Mouse (Mus musculus) MEL (cell line): Measurements from ENCODE around the gene Tmem8. TPM values are rescaled to one million over a fixed set of nuclear protein-coding genes. Genes with fewer than 3 reads are reported as not detected.
"Not testable (repeated sequence)": the region's sequence is repeated elsewhere in the genome, so short reads cannot be mapped to it uniquely, and the experiment has no call there.

Experiments
- DNase-seq: peaks from one replicate; pipeline ENCODE4 v3.0.0; 2011; ENCODE audit warnings: low read depth, low spot score
- H3K27ac ChIP-seq: 2 replicates; pipeline ENCODE4 v1.5.1; 2012; ENCODE audit warnings: low read depth, mild to moderate bottlenecking, control low read depth, low read length, moderate library complexity; ENCODE audit not compliant: control insufficient read depth
- H3K27me3 ChIP-seq, 2 experiments: fragments of 150-350 bp in 1 of 2; sonication (generic) in 1 of 2; 2 replicates each; pipeline ENCODE4 v1.6.1; 2012; ENCODE audit warnings: low read length in 2 of 2, mild to moderate bottlenecking in 2 of 2, improper control_type of control experiment in 1 of 2, moderate library complexity in 1 of 2; ENCODE audit not compliant: insufficient read depth in 2 of 2, control insufficient read depth in 1 of 2
- H3K36me3 ChIP-seq, 2 experiments: 2 replicates each; pipeline ENCODE4 v1.6.1; 2012 to 2014; ENCODE audit warnings: low read length in 2 of 2, improper control_type of control experiment in 1 of 2, inconsistent platforms in 1 of 2, mild to moderate bottlenecking in 1 of 2; ENCODE audit not compliant: insufficient read depth in 2 of 2, control insufficient read depth in 1 of 2
- H3K4me1 ChIP-seq, 2 experiments: fragments of 150-350 bp in 1 of 2; sonication (generic) in 1 of 2; 2 replicates each; pipeline ENCODE4 v1.6.1; 2012; ENCODE audit warnings: low read length in 2 of 2, improper control_type of control experiment in 1 of 2, mild to moderate bottlenecking in 1 of 2; ENCODE audit not compliant: insufficient read depth in 2 of 2, control insufficient read depth in 1 of 2
- H3K4me3 ChIP-seq, 2 experiments: fragments of 150-350 bp in 1 of 2; sonication (generic) in 1 of 2; 2 replicates each; pipeline ENCODE4 v1.5.1; 2012; ENCODE audit warnings: low read depth in 2 of 2, low read length in 2 of 2, mild to moderate bottlenecking in 2 of 2, moderate library complexity in 2 of 2, control low read depth in 1 of 2, improper control_type of control experiment in 1 of 2; ENCODE audit not compliant: control insufficient read depth in 1 of 2, insufficient read depth in 1 of 2
- H3K79me2 ChIP-seq: 2 replicates; pipeline ENCODE4 v1.6.1; 2012; ENCODE audit warnings: mild to moderate bottlenecking, low read length, moderate library complexity; ENCODE audit not compliant: control insufficient read depth, poor library complexity, insufficient read depth
- H3K9ac ChIP-seq: 2 replicates; pipeline ENCODE4 v1.6.1; 2012; ENCODE audit warnings: low read depth, mild to moderate bottlenecking, control low read depth, low read length, moderate library complexity; ENCODE audit not compliant: control insufficient read depth, poor library complexity, severe bottlenecking
- H3K9me3 ChIP-seq: fragments of 150-350 bp; sonication (generic); replicated peaks from 2 replicates; pipeline ENCODE4 v1.6.1; 2012; ENCODE audit warnings: mild to moderate bottlenecking, low read length, improper control_type of control experiment, moderate library complexity; ENCODE audit not compliant: insufficient read depth
- CTCF ChIP-seq, 3 experiments: IDR thresholded peaks in 2 of 3; conservative IDR thresholded peaks in 1 of 3; 2 replicates each; pipeline ENCODE4 v1.5.1; 2011 to 2012; ENCODE audit warnings: low read length in 3 of 3, low read depth in 2 of 3, mild to moderate bottlenecking in 2 of 3, improper control_type of control experiment in 1 of 3, inconsistent platforms in 1 of 3, mixed read lengths in 1 of 3, moderate library complexity in 1 of 3; ENCODE audit not compliant: control insufficient read depth in 1 of 3, insufficient read depth in 1 of 3, poor library complexity in 1 of 3, severe bottlenecking in 1 of 3
- EP300 ChIP-seq, 2 experiments: IDR thresholded peaks; 2 replicates each; pipeline ENCODE4 v1.6.1; 2011; ENCODE audit warnings: improper control_type of control experiment in 2 of 2, low read length in 2 of 2, low read depth in 1 of 2, mild to moderate bottlenecking in 1 of 2
- GATA1 ChIP-seq: IDR thresholded peaks from 2 replicates; pipeline ENCODE4 v1.6.1; 2011; ENCODE audit warnings: low read depth, low read length, improper control_type of control experiment
- MAFK ChIP-seq: IDR thresholded peaks from 2 replicates; pipeline ENCODE4 v1.6.1; 2011; ENCODE audit warnings: low read depth, mild to moderate bottlenecking, low read length, improper control_type of control experiment, borderline replicate concordance
- MXI1 ChIP-seq: IDR thresholded peaks from 2 replicates; pipeline ENCODE4 v1.6.1; 2011; ENCODE audit warnings: mild to moderate bottlenecking, low read depth, low read length, improper control_type of control experiment
- MYC ChIP-seq: IDR thresholded peaks from 2 replicates; pipeline ENCODE4 v1.6.1; 2011; ENCODE audit warnings: low read depth, mild to moderate bottlenecking, low read length, improper control_type of control experiment, moderate library complexity
- RAD21 ChIP-seq: IDR thresholded peaks from 2 replicates; pipeline ENCODE4 v1.6.1; 2011; ENCODE audit warnings: mild to moderate bottlenecking, low read depth, low read length, improper control_type of control experiment
- RCOR1 ChIP-seq: IDR thresholded peaks from 2 replicates; pipeline ENCODE4 v1.6.1; 2012; ENCODE audit warnings: low read depth, mild to moderate bottlenecking, inconsistent platforms, low read length, improper control_type of control experiment
- SMC3 ChIP-seq: IDR thresholded peaks from 2 replicates; pipeline ENCODE4 v1.6.1; 2011; ENCODE audit warnings: low read depth, low read length, improper control_type of control experiment
- TAL1 ChIP-seq: IDR thresholded peaks from 2 replicates; pipeline ENCODE4 v1.6.1; 2012; ENCODE audit warnings: mild to moderate bottlenecking, inconsistent platforms, low read length, moderate library complexity, mixed read lengths
- USF1 ChIP-seq: IDR thresholded peaks from 2 replicates; pipeline ENCODE4 v1.6.1; 2014; ENCODE audit warnings: low read depth, mild to moderate bottlenecking, inconsistent platforms, low read length, improper control_type of control experiment, moderate library complexity
- USF2 ChIP-seq, 2 experiments: IDR thresholded peaks; 2 replicates each; pipeline ENCODE4 v1.6.1; 2011 to 2012; ENCODE audit warnings: improper control_type of control experiment in 2 of 2, low read length in 2 of 2, borderline replicate concordance in 1 of 2, inconsistent platforms in 1 of 2, low read depth in 1 of 2, mild to moderate bottlenecking in 1 of 2; ENCODE audit not compliant: insufficient read depth in 1 of 2
- ZC3H11A ChIP-seq: IDR thresholded peaks from 2 replicates; pipeline ENCODE4 v1.6.1; 2012; ENCODE audit warnings: low read depth, mild to moderate bottlenecking, inconsistent platforms, low read length, improper control_type of control experiment
- ZNF384 ChIP-seq: IDR thresholded peaks from 2 replicates; pipeline ENCODE4 v1.6.1; 2012; ENCODE audit warnings: low read depth, mild to moderate bottlenecking, inconsistent platforms, low read length, improper control_type of control experiment
- polyA plus RNA-seq, 2 experiments: library from polyadenylated mRNA; stranded (reverse) in 1 of 2; unstranded in 1 of 2; fragments of >175 nt in 1 of 2; fragments of >200 nt in 1 of 2; gene quantifications; 2 replicates each; pipeline versions ENCODE4 v1.2.1 to v1.2.4; 2012; ENCODE audit warnings: low replicate concordance in 2 of 2, low read depth in 1 of 2; ENCODE audit not compliant: insufficient read length in 2 of 2, insufficient read depth in 1 of 2, missing spikeins in 1 of 2
- total RNA-seq: library from RNA; depleted of rRNA; stranded (reverse); fragments of 300-350 nt; gene quantifications from 2 replicates; pipeline ENCODE4 v1.2.3, GENCODE M21; 2012

Gene Tmem8
- total and polyA plus RNA-seq, 3 experiments = 4.7 to 16.7 TPM; not detected in 1

DNA sequence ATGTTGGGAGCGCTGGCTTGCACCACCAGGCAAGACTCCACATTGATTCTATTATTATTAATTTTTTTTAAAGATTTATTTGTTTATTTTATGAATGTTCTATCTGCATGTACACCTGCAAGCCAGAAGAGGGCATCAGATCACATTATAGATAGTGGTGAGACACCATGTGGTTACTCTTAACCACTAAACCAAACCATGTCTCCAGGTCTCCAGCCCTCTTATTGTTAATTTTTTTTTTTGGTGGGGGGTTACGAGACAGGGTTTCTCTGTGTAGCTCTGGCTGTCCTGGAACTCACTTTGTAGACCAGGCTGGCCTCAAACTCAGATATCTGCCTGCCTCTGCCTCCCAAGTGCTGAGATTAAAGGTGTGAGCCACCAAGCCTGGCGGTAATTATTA, 13.8 kb upstream of the Tmem8 start:
- peak; percentile 70 for DNase-seq
- not testable (repeated sequence) for H3K4me1 ChIP-seq, H3K4me3 ChIP-seq, H3K27ac ChIP-seq, H3K79me2 ChIP-seq, H3K9me3 ChIP-seq, H3K9ac ChIP-seq, H3K27me3 ChIP-seq
- peak; percentile 38 to 75 (median 45); a peak in 5 of 6 replicates for TF ChIP-seq CTCF (IDR thresholded peaks at IDR 0.05 in 2 of 3, conservative IDR thresholded peaks at IDR 0.05 in 1 of 3; ENCODE audit: control insufficient read depth in 1 of 3, insufficient read depth in 1 of 3, low read depth in 2 of 3, low read length in 3 of 3, poor library complexity in 1 of 3, severe bottlenecking in 1 of 3)
- TF ChIP-seq GATA1 = peak; percentile 74
- TF ChIP-seq MYC = peak; percentile 95
- TF ChIP-seq MXI1 = 0 out of 2 replicates have a peak, but pooled peaks have one; percentile 27
- peak; percentile 8; the same call in 1 of the 2 replicates for TF ChIP-seq RCOR1
- peak; percentile 72 for TF ChIP-seq SMC3
- peak; percentile 52 for TF ChIP-seq RAD21
- TF ChIP-seq ZC3H11A = peak; percentile 65
- TF ChIP-seq ZNF384 = peak; percentile 76
- H3K36me3 ChIP-seq = peaks cover 0 to 11% of the 10 kb centered on the region in 2 experiments; a peak in 2 of 4 replicates

DNA sequence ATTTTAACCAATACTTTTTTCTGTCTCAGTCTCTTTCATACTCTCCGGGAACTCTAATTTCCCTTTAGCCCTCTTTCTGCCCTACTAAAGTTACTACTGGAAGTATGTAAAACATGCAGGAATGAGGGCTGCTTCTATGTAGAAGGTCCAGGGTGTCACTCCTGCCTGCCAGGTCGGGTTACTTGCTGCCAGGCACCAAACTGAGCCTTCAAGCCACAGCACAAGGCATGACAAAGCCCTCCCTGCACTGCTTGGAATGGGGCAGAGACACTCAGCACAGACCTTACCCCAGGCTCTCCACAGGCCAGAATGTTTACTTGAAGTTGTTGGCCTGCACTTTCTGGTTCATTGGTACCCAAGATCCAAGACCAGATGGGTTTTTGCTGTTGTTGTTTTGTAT, 12.9 kb upstream of the Tmem8 start:
- H3K9me3 ChIP-seq = no peaks in the 10 kb centered on the region
- H3K9ac ChIP-seq = no peak overlapping the region
- TF ChIP-seq ZC3H11A (no peak), TAL1 (no peak), USF2 (IDR thresholded peaks at IDR 0.05; ENCODE audit: borderline replicate concordance in 1 of 2, insufficient read depth in 1 of 2, low read depth in 1 of 2, low read length in 2 of 2) (no peak), MXI1 (no peak)
- no peaks in the 10 kb centered on the region for H3K27me3 ChIP-seq
- peaks cover under 1% of the 10 kb centered on the region; the same call in 1 of the 2 replicates for H3K79me2 ChIP-seq
- no peak overlapping the region for H3K27ac ChIP-seq
- no peak for DNase-seq
- H3K36me3 ChIP-seq = peaks cover 0 to 10% of the 10 kb centered on the region in 2 experiments; a peak in 2 of 4 replicates
- peaks cover 0 to 5% of the 10 kb centered on the region in 2 experiments; a peak in 2 of 4 replicates for H3K4me1 ChIP-seq
- no peak overlapping the region for H3K4me3 ChIP-seq

DNA sequence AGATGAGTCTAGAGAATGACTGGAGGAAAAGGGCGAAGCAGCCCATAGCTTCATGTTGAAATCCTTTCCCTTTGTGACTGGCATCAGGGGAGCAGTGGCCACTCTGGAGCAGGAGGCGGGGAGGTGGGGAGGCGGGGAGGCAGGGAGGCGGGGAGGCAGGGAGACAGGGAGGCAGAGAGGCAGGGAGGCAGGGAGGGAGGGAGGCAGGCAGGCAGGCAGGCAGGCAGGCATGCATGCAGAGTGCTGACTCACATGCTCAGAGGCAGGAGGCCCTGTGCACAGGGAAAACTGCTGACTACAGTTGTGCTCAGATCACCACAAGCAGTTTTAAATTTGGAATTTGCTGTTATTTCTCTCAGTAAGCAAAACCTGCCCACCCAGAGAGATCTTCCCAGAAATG, 11.6 kb upstream of the Tmem8 start:
- no peak overlapping the region for H3K4me3 ChIP-seq
- H3K9me3 ChIP-seq = no peaks in the 10 kb centered on the region
- H3K27ac ChIP-seq = no peak overlapping the region
- no peaks in the 10 kb centered on the region for H3K79me2 ChIP-seq
- H3K9ac ChIP-seq = no peak overlapping the region
- no peak for TF ChIP-seq USF1
- peak; percentile 26; the same call in 1 of the 2 replicates for TF ChIP-seq MAFK
- 0 out of 4 replicates have a peak, but pooled peaks of 1 of the 2 experiments have one; percentile 10 for TF ChIP-seq EP300 (IDR thresholded peaks at IDR 0.05; ENCODE audit: low read depth in 1 of 2, low read length in 2 of 2)
- no peaks in the 10 kb centered on the region for H3K27me3 ChIP-seq
- peaks cover 2 to 10% of the 10 kb centered on the region in 2 experiments for H3K4me1 ChIP-seq
- peak; percentile 62 for DNase-seq
- H3K36me3 ChIP-seq = peaks cover 0 to 11% of the 10 kb centered on the region in 2 experiments; a peak in 2 of 4 replicates
